Mouse (Mus musculus) C2C12 (cell line): ENCODE measurements around the gene Rbms3. TPM values are rescaled to one million over a fixed set of nuclear protein-coding genes. Genes with fewer than 3 reads are reported as not detected.

ENCODE experiments used
- H3K27me3 ChIP-seq: one replicate; pipeline ENCODE4 v1.6.1; 2011; ENCODE audit not compliant: control insufficient read depth, insufficient read depth, insufficient read length
- H3K36me3 ChIP-seq: one replicate; pipeline ENCODE4 v1.6.1; 2011; ENCODE audit not compliant: control insufficient read depth, insufficient read depth
- H3K4me3 ChIP-seq: one replicate; pipeline ENCODE4 v1.5.1; 2011; ENCODE audit warnings: mild to moderate bottlenecking, control low read depth; ENCODE audit not compliant: poor library complexity, insufficient read depth, severe bottlenecking
- H3K79me2 ChIP-seq: one replicate; pipeline ENCODE4 v1.6.1; 2011; ENCODE audit not compliant: control insufficient read depth, insufficient read depth
- H3K79me3 ChIP-seq: one replicate; pipeline ENCODE4 v1.6.1; 2011; ENCODE audit warnings: low read depth, control low read depth
- H3ac ChIP-seq: one replicate; pipeline ENCODE3; 2011; ENCODE audit warnings: low read depth; ENCODE audit not compliant: control insufficient read depth, insufficient read length
- CEBPB ChIP-seq: IDR thresholded peaks from one replicate; pipeline ENCODE4 v1.6.1; 2011; ENCODE audit warnings: low read depth, mild to moderate bottlenecking, control low read depth, moderate library complexity
- CTCF ChIP-seq: IDR thresholded peaks from one replicate; pipeline ENCODE4 v1.5.1; 2011; ENCODE audit not compliant: control insufficient read depth, insufficient read depth, insufficient read length
- FOSL1 ChIP-seq: IDR thresholded peaks from one replicate; pipeline ENCODE4 v1.8.0; 2011; ENCODE audit warnings: mild to moderate bottlenecking, low read length; ENCODE audit not compliant: poor library complexity, insufficient read depth, severe bottlenecking
- MAX ChIP-seq: IDR thresholded peaks from one replicate; pipeline ENCODE4 v1.6.1; 2011; ENCODE audit warnings: mild to moderate bottlenecking, control low read depth
- MYOD1 ChIP-seq: IDR thresholded peaks from one replicate; pipeline ENCODE4 v1.6.1; 2011; ENCODE audit warnings: low read depth; ENCODE audit not compliant: control insufficient read depth, insufficient read length
- MYOG ChIP-seq: IDR thresholded peaks from one replicate; pipeline ENCODE4 v1.6.1; 2011; ENCODE audit not compliant: control insufficient read depth, insufficient read length; ENCODE audit errors: extremely low read depth
- USF1 ChIP-seq: IDR thresholded peaks from one replicate; pipeline ENCODE4 v1.6.1; 2011; ENCODE audit warnings: low read depth, mild to moderate bottlenecking, control low read depth, moderate library complexity
- polyA plus RNA-seq: library from polyadenylated mRNA; unstranded; fragments of >200 nt; fragmentation: generic; extraction: Trizol; gene quantifications from one replicate; pipeline ENCODE4 v1.2.1, GENCODE M21; 2012; ENCODE audit warnings: missing spikeins

Gene Rbms3
- polyA plus RNA-seq, 1 experiment = 2.7 TPM

DNA sequence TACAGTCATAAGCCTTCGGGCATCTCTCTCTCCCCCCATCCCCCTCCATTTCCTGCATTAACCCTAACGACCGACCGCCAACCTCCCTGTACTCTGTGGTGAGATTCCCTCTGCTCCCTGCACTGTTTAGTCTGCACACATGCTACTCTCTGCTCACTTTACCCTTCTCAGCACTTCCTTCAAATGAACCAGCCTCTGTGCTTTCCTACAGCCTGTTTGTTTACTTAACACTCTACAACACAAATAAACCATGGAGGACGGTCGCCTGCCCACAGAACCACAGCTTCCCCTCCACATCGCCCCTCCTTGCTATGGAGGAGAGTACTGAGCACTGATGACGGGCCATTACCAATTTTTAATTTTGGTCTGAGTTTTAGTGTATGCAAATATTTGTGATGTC, 552.9 kb downstream of the Rbms3 start:
- TF ChIP-seq CTCF = no peak
- no peak for TF ChIP-seq FOSL1
- TF ChIP-seq MAX = no peak
- no peak for TF ChIP-seq MYOG
- no peak for TF ChIP-seq MYOD1
- Histone ChIP-seq H3ac (no peak overlapping the region), H3K36me3 (no peaks in the 10 kb centered on the region)

GRCm38 (mm10) chr9:117072433-117073099, 557.1 kb downstream of the Rbms3 start:
- Histone ChIP-seq H3K27me3 (no peaks in the 10 kb centered on the region), H3ac (no peak overlapping the region), H3K36me3 (no peaks in the 10 kb centered on the region), H3K79me2 (no peaks in the 10 kb centered on the region), H3K79me3 (no peaks in the 10 kb centered on the region), H3K4me3 (no peak overlapping the region)
- no peak for TF ChIP-seq MYOG
- TF ChIP-seq CTCF = no peak
- TF ChIP-seq CEBPB = no peak
- no peak for TF ChIP-seq MYOD1
- TF ChIP-seq FOSL1 = no peak
- no peak for TF ChIP-seq USF1
- TF ChIP-seq MAX = no peak

More for the DNA sequence above, 552.9 kb downstream of the Rbms3 start:
- Histone ChIP-seq H3K27me3 (no peaks in the 10 kb centered on the region), H3K79me3 (no peaks in the 10 kb centered on the region), H3K79me2 (no peaks in the 10 kb centered on the region), H3K4me3 (no peak overlapping the region)

- Histone ChIP-seq H3K36me3 (no peaks in the 10 kb centered on the region), H3K27me3 (no peaks in the 10 kb centered on the region), H3K4me3 (no peak overlapping the region), H3ac (no peak overlapping the region), H3K79me2 (no peaks in the 10 kb centered on the region), H3K79me3 (no peaks in the 10 kb centered on the region)
- no peak for TF ChIP-seq USF1
Measured at GRCm38 (mm10) chr9:117070616-117071015, 559.1 kb downstream of the Rbms3 start.

- Histone ChIP-seq H3K79me3 (no peaks in the 10 kb centered on the region), H3K27me3 (no peaks in the 10 kb centered on the region), H3K79me2 (no peaks in the 10 kb centered on the region), H3K36me3 (no peaks in the 10 kb centered on the region), H3ac (no peak overlapping the region), H3K4me3 (no peak overlapping the region)
- TF ChIP-seq USF1 (no peak), MAX (no peak), FOSL1 (no peak), MYOD1 (no peak), CEBPB (no peak), CTCF (no peak), MYOG (no peak)
Measured at GRCm38 (mm10) chr9:117069232-117069631, 560.5 kb downstream of the Rbms3 start.

DNA sequence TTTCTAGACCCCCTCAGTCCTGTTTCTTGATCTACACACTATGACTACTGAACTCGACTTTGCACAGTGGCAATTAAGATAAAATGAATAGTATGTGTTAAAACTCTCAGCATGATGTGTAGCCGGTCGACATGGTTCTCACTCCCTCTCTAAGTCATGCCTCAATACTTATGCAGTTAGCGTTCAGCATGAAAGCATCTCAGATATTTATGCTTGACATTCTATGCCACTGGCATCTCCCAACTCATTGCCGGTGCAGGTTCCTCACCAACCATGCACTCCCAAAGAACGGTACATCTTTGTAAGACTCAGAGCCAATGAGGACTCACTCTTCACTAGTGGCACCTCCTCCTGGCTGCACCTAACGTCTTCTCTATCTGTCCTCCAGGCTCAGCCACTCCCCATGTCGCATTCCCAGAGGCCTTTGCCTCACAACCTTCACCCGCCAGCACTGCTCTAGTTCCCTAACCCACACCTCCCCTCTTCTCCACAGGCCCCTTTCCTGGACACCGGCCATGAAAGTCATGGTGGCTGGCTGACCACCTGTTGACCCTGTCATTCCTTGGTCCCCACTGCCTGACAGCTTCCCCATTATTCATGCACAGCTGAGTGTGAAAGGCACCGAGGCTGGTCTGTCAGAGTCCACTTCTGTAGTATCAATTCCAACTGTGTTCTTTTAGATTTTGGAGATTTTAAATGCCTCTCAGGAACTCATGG, 561.9 kb downstream of the Rbms3 start:
- TF ChIP-seq MAX (no peak), MYOD1 (peak; percentile 85), CTCF (no peak), MYOG (no peak)
- Histone ChIP-seq H3ac (no peak overlapping the region), H3K36me3 (no peaks in the 10 kb centered on the region), H3K4me3 (no peak overlapping the region), H3K27me3 (no peaks in the 10 kb centered on the region), H3K79me2 (no peaks in the 10 kb centered on the region), H3K79me3 (no peaks in the 10 kb centered on the region)

DNA sequence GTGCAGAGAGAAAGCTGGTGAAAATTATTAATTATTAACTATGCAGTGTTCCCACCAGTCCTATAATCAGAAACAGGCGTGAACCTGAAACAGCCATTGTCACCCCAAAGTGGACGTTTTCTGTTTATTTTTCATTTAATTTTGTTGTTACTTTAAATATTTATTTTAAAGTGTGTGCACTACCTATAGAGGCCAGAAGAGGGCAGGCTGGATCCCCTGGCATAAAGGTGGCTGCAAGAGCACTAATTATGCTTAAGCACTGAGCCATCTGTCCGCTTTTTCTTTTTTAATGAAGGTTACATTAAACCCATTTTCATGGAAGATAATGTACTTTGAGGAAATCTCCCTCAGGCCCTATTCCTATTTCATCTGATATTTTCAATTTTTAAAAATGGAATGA, 563.2 kb downstream of the Rbms3 start:
- Histone ChIP-seq H3K79me3 (no peaks in the 10 kb centered on the region), H3K27me3 (no peaks in the 10 kb centered on the region), H3K79me2 (no peaks in the 10 kb centered on the region), H3K36me3 (no peaks in the 10 kb centered on the region), H3K4me3 (no peak overlapping the region), H3ac (no peak overlapping the region)
- TF ChIP-seq MYOG (no peak), CEBPB (no peak), CTCF (no peak), FOSL1 (no peak), MAX (no peak), MYOD1 (no peak), USF1 (no peak)
